Mouse (Mus musculus): ENCODE measurements around the gene Tfr2.

Tfr2 gene

GRCm38 (mm10) chr5:137628498-137629305 lies 59.1 kb downstream of the Tfr2 start, which contains the start of the genes Fbxo24, Lrch4 and Gm20605:
Gene Fbxo24 (minus strand): TSS chr5:137629002.
Gene Lrch4 (plus strand): TSS chr5:137629121.
Gene Gm20605 (plus strand): TSS chr5:137629175.
- peak; percentile 98 for DNase-seq

GRCm38 (mm10) chr5:137629306-137629721 lies 59.7 kb downstream of the Tfr2 start:
- DNase-seq, result no peak

- no peak for DNase-seq
Measured at GRCm38 (mm10) chr5:137629906-137630545, 60.4 kb downstream of the Tfr2 start.

- DNase-seq, result no peak
Measured at GRCm38 (mm10) chr5:137630602-137631001, 61.0 kb downstream of the Tfr2 start.

GRCm38 (mm10) chr5:137631171-137631570 lies 61.5 kb downstream of the Tfr2 start:
- no peak for DNase-seq

- no peak for DNase-seq
Measured at GRCm38 (mm10) chr5:137631591-137631990, 62.0 kb downstream of the Tfr2 start.

- no peak for DNase-seq
Measured at GRCm38 (mm10) chr5:137633397-137634084, 63.9 kb downstream of the Tfr2 start.

Data from cerebellum, adult 8-10 months (tissue).